Mouse (Mus musculus) brain, embryonic 18.5 days (tissue): Measurements from ENCODE around the gene Pex12.
"Not testable (repeated sequence)": the region's sequence is repeated elsewhere in the genome, so short reads cannot be mapped to it uniquely, and the experiment has no call there.

Experiments used
- DNase-seq: peaks from one replicate; pipeline ENCODE4 v3.0.0-alpha.2; 2012; ENCODE audit warnings: low read depth, low spot score

Pex12 gene

GRCm38 (mm10) chr11:83302526-83303251 lies at the start of gene Pex12:
Pex12 (minus strand) TSS chr11:83302586.
- peak; percentile 92 for DNase-seq

- DNase-seq, result no peak
Measured at GRCm38 (mm10) chr11:83341716-83342245, 39.4 kb upstream of the Pex12 start.

- no peak for DNase-seq
Measured at GRCm38 (mm10) chr11:83339705-83340104, 37.3 kb upstream of the Pex12 start.

GRCm38 (mm10) chr11:83335826-83336225 lies 33.4 kb upstream of the Pex12 start:
- no peak for DNase-seq

- peak; percentile 39 for DNase-seq
Measured at GRCm38 (mm10) chr11:83327427-83327826, 25.0 kb upstream of the Pex12 start.

- not testable (repeated sequence) for DNase-seq
Measured at GRCm38 (mm10) chr11:83326692-83327091, 24.3 kb upstream of the Pex12 start.

- no peak for DNase-seq
Measured at GRCm38 (mm10) chr11:83319048-83319447, 16.7 kb upstream of the Pex12 start.

- DNase-seq, result no peak
Measured at GRCm38 (mm10) chr11:83312471-83312870, 10.1 kb upstream of the Pex12 start.

- no peak for DNase-seq
Measured at GRCm38 (mm10) chr11:83306700-83307253, 4.4 kb upstream of the Pex12 start.

- DNase-seq, result no peak
Measured at GRCm38 (mm10) chr11:83304485-83304884, 2.1 kb upstream of the Pex12 start.

- no peak for DNase-seq
Measured at GRCm38 (mm10) chr11:83303751-83304150, 1.4 kb upstream of the Pex12 start.

- DNase-seq, result no peak
Measured at GRCm38 (mm10) chr11:83302124-83302523, 262 bp downstream of the Pex12 start.

- DNase-seq, result no peak
Measured at GRCm38 (mm10) chr11:83301431-83301831, 955 bp downstream of the Pex12 start.

GRCm38 (mm10) chr11:83299724-83300123 lies 2.7 kb downstream of the Pex12 start:
- no peak for DNase-seq

- DNase-seq, result peak; percentile 87
Measured at GRCm38 (mm10) chr11:83298225-83299195, 3.9 kb downstream of the Pex12 start, which contains the start of gene Ap2b1. Ap2b1 (plus strand) TSS chr11:83299024.

- no peak for DNase-seq
Measured at GRCm38 (mm10) chr11:83297816-83298215, 4.6 kb downstream of the Pex12 start.

GRCm38 (mm10) chr11:83294133-83294532 lies 8.3 kb downstream of the Pex12 start:
- no peak for DNase-seq

GRCm38 (mm10) chr11:83293182-83293581 lies 9.2 kb downstream of the Pex12 start:
- DNase-seq, result no peak

- DNase-seq, result no peak
Measured at GRCm38 (mm10) chr11:83292251-83292587, 10.2 kb downstream of the Pex12 start.

- peak; percentile 93 for DNase-seq
Measured at GRCm38 (mm10) chr11:83291375-83292250, 10.8 kb downstream of the Pex12 start.

- DNase-seq, result no peak
Measured at GRCm38 (mm10) chr11:83289633-83290032, 12.8 kb downstream of the Pex12 start.
